Mouse (Mus musculus): ENCODE measurements around the gene 4930535I16Rik. TPM values are rescaled to one million over a fixed set of nuclear protein-coding genes. Genes with fewer than 3 reads are reported as not detected.
A peak's percentile ranks its signal among the peaks of the same experiment; 100 is the strongest.

Gene 4930535I16Rik
- total RNA-seq, 2 experiments from 2014 or later, result not detected

DNA sequence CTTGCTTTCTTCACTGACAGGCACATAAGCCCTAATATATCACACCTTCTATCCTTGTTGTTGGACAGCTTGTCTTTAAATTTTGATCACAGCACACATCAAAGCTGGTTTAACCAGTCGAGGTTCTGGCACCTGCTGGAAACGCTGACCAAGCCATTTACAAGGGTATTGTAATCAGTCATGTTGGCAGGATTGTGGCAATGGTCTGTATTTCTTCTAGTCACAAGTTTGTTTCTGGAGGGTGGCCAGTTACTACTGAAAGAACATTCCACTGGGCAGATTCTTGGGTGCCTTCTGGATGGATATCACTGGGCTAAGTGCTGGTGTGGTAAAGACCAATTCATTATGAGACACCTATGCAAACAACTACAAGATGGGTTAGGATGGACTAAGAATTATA, 5.4 kb downstream of the 4930535I16Rik start:
- no peak for ATAC-seq (replicated peaks; ENCODE audit: low FRiP score, poor library complexity, severe bottlenecking)

DNA sequence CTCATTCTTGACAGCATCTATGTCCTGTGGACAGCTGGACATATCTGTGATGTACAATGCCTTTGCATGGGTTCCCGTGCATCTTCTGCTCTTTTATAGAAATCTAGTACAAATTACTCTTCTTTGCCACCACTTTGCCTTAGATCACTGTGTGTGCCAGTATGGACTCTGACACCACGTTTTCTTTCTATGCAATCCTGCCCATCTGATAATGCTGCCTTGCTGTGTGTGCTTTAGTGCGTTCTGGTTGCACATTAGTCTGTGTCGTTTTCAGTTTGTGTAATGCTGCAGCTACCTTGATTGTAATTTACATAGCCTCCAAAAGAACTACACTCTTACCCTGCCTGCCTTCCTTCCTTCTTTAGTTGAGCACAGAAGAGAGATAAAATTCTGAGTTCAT, 6.3 kb downstream of the 4930535I16Rik start:
- ATAC-seq (replicated peaks; ENCODE audit: low FRiP score, poor library complexity, severe bottlenecking), result no peak

DNA sequence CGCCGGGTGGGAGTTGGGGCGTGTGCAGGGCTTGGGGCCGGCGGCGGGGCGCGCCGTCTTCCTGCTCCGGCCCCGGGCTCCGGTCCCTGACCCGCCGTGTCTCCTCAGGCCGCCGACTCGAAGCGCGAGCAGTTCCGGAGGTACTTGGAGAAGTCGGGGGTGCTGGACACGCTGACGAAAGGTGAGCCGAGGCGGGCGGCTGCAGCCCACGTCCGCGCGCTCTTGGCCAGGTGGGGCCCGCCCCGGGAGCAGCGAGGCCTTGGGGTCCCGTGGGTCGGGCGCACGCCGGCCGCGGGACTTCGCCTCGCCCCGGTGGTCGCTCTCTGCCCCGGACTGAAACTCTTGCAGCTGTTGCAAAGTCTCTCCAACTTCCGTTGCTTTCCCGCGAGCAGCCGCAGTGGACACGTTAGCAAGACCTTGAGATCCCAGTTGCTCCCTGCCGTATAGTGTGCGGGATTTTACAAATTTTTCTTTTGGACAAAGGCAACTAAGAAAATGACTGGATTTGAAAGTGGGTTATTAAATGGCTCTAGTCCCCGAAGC, 12.6 kb downstream of the 4930535I16Rik start:
- ATAC-seq (replicated peaks; ENCODE audit: low FRiP score, poor library complexity, severe bottlenecking), result no peak

DNA sequence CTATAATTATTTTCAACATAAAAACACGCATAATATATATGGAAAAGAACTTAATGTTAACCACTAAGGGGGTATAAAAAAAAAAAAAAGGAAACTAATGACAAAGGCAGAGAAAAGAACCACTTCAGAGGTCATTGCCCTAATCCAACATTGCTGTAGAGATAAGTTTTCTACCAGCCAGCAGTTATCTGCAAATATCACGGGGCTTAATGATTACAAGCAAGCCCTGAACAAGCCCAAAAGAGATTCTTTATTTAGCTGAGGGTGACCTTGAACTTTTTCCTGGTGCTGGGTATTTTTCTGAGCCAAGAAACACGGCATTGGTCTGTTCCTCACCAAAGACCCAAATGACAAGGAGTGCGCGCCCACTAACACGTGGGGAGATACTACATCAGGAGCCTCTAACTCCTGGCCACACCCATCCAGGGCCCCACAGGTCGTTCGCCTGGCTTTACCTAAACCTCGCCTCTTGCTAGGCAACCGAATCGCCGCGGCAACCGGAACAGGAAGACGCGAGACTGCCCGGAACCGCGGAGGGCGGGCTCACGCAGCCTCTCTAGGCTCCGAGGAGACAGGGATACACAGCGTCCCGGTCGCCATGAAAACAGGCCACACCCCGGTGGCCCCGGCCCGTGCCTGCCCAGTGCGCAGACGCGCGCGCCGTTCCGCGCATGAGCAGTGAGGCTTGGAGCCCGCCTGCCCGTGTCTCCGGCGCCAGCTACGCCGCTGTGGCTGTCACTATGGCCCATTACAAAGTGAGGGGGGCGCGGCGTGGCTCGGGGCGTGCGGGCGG, 13.3 kb downstream of the 4930535I16Rik start, which contains the start of gene Mycbp:
Mycbp (plus strand) TSS at position 500 of the 793 bp plus-strand sequence.
- ATAC-seq (replicated peaks; ENCODE audit: low FRiP score, poor library complexity, severe bottlenecking), result peak; percentile 99

DNA sequence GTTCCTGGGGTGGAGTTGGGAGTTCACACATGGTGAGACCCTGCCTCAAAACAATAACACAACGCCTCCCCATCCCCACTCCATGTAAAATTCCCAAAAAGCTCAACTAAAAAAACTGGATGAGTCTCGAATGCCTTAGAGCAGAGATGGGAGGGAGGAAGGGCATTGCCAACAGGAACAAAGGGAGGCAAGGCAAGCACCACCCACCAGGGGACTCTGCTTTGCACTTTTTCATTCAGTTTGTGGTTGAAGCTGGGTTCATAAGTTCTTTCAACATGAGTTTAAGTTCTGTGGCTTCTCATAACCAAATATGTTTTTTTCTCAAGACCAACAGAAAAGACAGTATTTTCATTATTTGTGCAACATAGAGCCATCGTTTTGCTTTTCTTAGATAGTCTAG, 14.4 kb downstream of the 4930535I16Rik start:
- ATAC-seq (replicated peaks; ENCODE audit: low FRiP score, poor library complexity, severe bottlenecking), result no peak

DNA sequence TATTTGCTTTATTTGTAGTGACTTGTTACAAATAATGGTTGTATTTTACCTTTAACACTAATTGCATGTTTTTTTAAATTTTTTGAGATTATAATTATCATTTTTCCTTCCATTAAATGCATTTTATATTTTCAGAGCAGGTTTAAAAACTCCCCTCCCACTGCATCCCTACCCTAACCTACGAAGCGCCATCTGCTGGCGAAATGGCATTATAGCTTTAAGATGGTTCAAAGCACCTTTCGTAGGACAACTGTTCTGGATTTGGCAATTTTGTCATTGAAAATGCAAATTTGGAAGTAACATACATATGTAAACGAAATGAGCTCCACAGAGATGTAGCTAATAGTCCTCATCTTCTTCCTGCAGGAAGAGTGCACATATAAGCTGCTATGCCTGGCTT, 19.1 kb downstream of the 4930535I16Rik start:
- ATAC-seq (replicated peaks; ENCODE audit: low FRiP score, poor library complexity, severe bottlenecking), result no peak

DNA sequence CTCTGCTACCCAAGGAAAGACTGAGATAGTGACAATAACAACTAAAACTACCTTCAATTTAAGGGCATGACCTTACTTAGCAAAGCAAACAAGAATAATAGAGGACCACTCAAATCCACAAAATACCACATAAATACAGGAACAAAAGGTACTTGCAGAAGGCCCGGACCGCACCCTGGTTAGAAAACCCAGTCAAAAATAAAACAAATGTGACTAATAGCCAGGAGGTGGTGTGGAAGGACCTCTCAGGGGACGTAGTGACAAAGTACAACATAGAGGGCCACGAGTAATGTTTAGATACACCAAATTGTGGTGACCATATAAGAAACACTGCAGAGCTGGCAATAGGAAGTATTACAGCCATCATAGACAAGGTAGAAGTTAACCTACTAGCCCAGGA, 23.5 kb downstream of the 4930535I16Rik start:
- ATAC-seq (replicated peaks; ENCODE audit: low FRiP score, poor library complexity, severe bottlenecking), result no peak

DNA sequence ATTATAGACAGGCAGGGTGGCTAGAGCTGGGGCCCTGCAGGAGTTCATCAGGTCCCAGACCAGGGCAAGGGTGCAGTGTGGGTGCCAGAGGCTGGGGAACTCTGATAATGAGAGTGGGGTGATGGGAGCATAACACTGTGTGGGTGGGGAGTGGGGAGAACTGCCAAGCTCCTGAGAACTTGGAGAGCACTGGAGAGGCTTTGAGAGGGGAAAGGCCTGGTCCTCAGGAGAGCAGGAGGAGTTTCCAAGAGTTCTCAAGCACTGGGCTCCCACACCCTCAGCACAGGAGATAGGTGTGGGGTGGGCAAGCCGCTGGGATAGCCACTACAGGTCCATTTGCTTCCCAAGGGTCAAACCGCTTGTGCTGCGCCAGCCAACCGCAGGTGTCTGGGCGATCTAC, 24.1 kb downstream of the 4930535I16Rik start:
- ATAC-seq (replicated peaks; ENCODE audit: low FRiP score, poor library complexity, severe bottlenecking), result no peak

Other genes starting within 250 kb of the 4930535I16Rik start
- 177 and 188 TPM in 2 replicates for gene Macf1, start 233.7 kb downstream of the 4930535I16Rik start, total RNA-seq (2015; ENCODE audit: low replicate concordance)
- gene Macf1, start 233.7 kb downstream of the 4930535I16Rik start, total RNA-seq (2017; ENCODE audit: low replicate concordance), result 182 and 227 TPM in 2 replicates
- 42.2 and 111 TPM in 2 replicates for gene Ndufs5, start 199.8 kb downstream of the 4930535I16Rik start, total RNA-seq (2015; ENCODE audit: low replicate concordance)
- 30.5 TPM in 1 of 2 replicates, not detected in the other for gene Ndufs5, start 199.8 kb downstream of the 4930535I16Rik start, total RNA-seq (2017; ENCODE audit: low replicate concordance)
- gene Akirin1, start 167.7 kb downstream of the 4930535I16Rik start, total RNA-seq (2015; ENCODE audit: low replicate concordance), result 25.6 and 27.7 TPM in 2 replicates
- 5.9 and 20.9 TPM in 2 replicates for gene Akirin1, start 167.7 kb downstream of the 4930535I16Rik start, total RNA-seq (2017; ENCODE audit: low replicate concordance)
- not detected in 2 replicates for gene Rhbdl2, start 130.1 kb downstream of the 4930535I16Rik start, total RNA-seq (2015; ENCODE audit: low replicate concordance)
- not detected in 2 replicates for gene Rhbdl2, start 130.1 kb downstream of the 4930535I16Rik start, total RNA-seq (2017; ENCODE audit: low replicate concordance)
- gene 4933427I04Rik, start 58.3 kb downstream of the 4930535I16Rik start, total RNA-seq (2015; ENCODE audit: low replicate concordance), result not detected in 2 replicates
- not detected in 2 replicates for gene 4933427I04Rik, start 58.3 kb downstream of the 4930535I16Rik start, total RNA-seq (2017; ENCODE audit: low replicate concordance)
- 14.4 and 43.6 TPM in 2 replicates for gene Mycbp, start 13.2 kb downstream of the 4930535I16Rik start, total RNA-seq (2015; ENCODE audit: low replicate concordance)
- 12.1 and 52.7 TPM in 2 replicates for gene Mycbp, start 13.2 kb downstream of the 4930535I16Rik start, total RNA-seq (2017; ENCODE audit: low replicate concordance)
- gene Rragc, start 576 bp downstream of the 4930535I16Rik start, total RNA-seq (2015; ENCODE audit: low replicate concordance), result 7.5 and 16.2 TPM in 2 replicates
- gene Rragc, start 576 bp downstream of the 4930535I16Rik start, total RNA-seq (2017; ENCODE audit: low replicate concordance), result 12.3 and 43.4 TPM in 2 replicates